Mouse (Mus musculus) ES-Bruce4 (cell line): Measurements from ENCODE around the gene Mrps2. TPM values are rescaled to one million over a fixed set of nuclear protein-coding genes. Genes with fewer than 3 reads are reported as not detected.
"Not testable (repeated sequence)": the region's sequence is repeated elsewhere in the genome, so short reads cannot be mapped to it uniquely, and the experiment has no call there.

Experiments
- H3K27ac ChIP-seq: 2 replicates; pipeline ENCODE4 v1.5.1; 2012; ENCODE audit warnings: low read length, inconsistent platforms; ENCODE audit not compliant: insufficient read depth
- H3K27me3 ChIP-seq: 2 replicates; pipeline ENCODE4 v1.6.1; 2012; ENCODE audit warnings: mild to moderate bottlenecking, low read length, inconsistent platforms; ENCODE audit not compliant: control insufficient read depth, poor library complexity, insufficient read depth, severe bottlenecking
- H3K36me3 ChIP-seq: 2 replicates; pipeline ENCODE4 v1.6.1; 2012; ENCODE audit warnings: inconsistent platforms, mild to moderate bottlenecking, low read length, moderate library complexity; ENCODE audit not compliant: control insufficient read depth, poor library complexity, insufficient read depth, severe bottlenecking
- H3K4me1 ChIP-seq: one replicate; pipeline ENCODE4 v1.8.1; 2011; ENCODE audit warnings: low read length; ENCODE audit not compliant: control insufficient read depth, insufficient read depth
- H3K4me3 ChIP-seq: 2 replicates; pipeline ENCODE4 v1.5.1; 2011; ENCODE audit warnings: low read depth, mild to moderate bottlenecking, low read length
- H3K9ac ChIP-seq: 2 replicates; pipeline ENCODE4 v1.6.1; 2012; ENCODE audit warnings: low read depth, mild to moderate bottlenecking, inconsistent platforms; ENCODE audit not compliant: poor library complexity, severe bottlenecking
- H3K9me3 ChIP-seq: replicated peaks from 2 replicates; pipeline ENCODE4 v1.6.1; 2012; ENCODE audit warnings: mild to moderate bottlenecking, low read length, inconsistent platforms; ENCODE audit not compliant: control insufficient read depth, poor library complexity, insufficient read depth, severe bottlenecking
- CTCF ChIP-seq: IDR thresholded peaks from one replicate; pipeline ENCODE4 v1.8.1; 2011; ENCODE audit warnings: low read depth, low read length
- EP300 ChIP-seq: IDR thresholded peaks from 2 replicates; pipeline ENCODE4 v1.6.1; 2011; ENCODE audit warnings: low read depth, low read length; ENCODE audit not compliant: insufficient read depth
- POLR2A ChIP-seq: IDR thresholded peaks from one replicate; pipeline ENCODE4 v1.8.1; 2011; ENCODE audit warnings: low read length; ENCODE audit not compliant: insufficient read depth
- polyA plus RNA-seq: library from polyadenylated mRNA; stranded (reverse); fragments of >200 nt; gene quantifications from 2 replicates; pipeline ENCODE4 v1.2.4, GENCODE M21; 2011; ENCODE audit warnings: low read depth; ENCODE audit not compliant: missing spikeins, insufficient read depth, insufficient read length

Mrps2 gene
- polyA plus RNA-seq, 1 experiment, result 68.4 TPM

- H3K9ac ChIP-seq, result peak within 1 kb of the TSS; percentile 47
- H3K4me3 ChIP-seq, result peak within 1 kb of the TSS; percentile 76
- peak within 1 kb of the TSS; percentile 95 for H3K27ac ChIP-seq
- no peaks in the 10 kb centered on the region for H3K27me3 ChIP-seq
- H3K9me3 ChIP-seq, result no peaks in the 10 kb centered on the region
- H3K36me3 ChIP-seq, result peaks cover 18% of the 10 kb centered on the region
- peak; percentile 86 for TF ChIP-seq EP300
- no peak for TF ChIP-seq CTCF
- no peak for TF ChIP-seq POLR2A
- H3K4me1 ChIP-seq, result no peaks in the 10 kb centered on the region
Observed at GRCm38 (mm10) chr2:28465836-28466518, 1.9 kb upstream of the Mrps2 start, which contains the start of gene 1700007K13Rik. TSS of gene 1700007K13Rik (minus strand) at chr2:28466332.

GRCm38 (mm10) chr2:28468486-28469225 lies 790 bp downstream of the Mrps2 start:
- H3K27ac ChIP-seq, result no peak overlapping the region

GRCm38 (mm10) chr2:28469461-28469860 lies 1.6 kb downstream of the Mrps2 start:
- TF ChIP-seq EP300 (no peak), POLR2A (no peak), CTCF (no peak)
- Histone ChIP-seq H3K4me1 (no peaks in the 10 kb centered on the region), H3K9me3 (no peaks in the 10 kb centered on the region), H3K27me3 (no peaks in the 10 kb centered on the region), H3K27ac (no peak overlapping the region), H3K4me3 (no peak overlapping the region), H3K9ac (no peak overlapping the region), H3K36me3 (peaks cover 18% of the 10 kb centered on the region)

More at GRCm38 (mm10) chr2:28468486-28469225, 790 bp downstream of the Mrps2 start:
- H3K4me3 ChIP-seq, result peak overlapping the region; percentile 87
- H3K9ac ChIP-seq, result peak overlapping the region; percentile 91
- no peaks in the 10 kb centered on the region for H3K4me1 ChIP-seq
- no peaks in the 10 kb centered on the region for H3K27me3 ChIP-seq
- H3K9me3 ChIP-seq, result no peaks in the 10 kb centered on the region
- TF ChIP-seq POLR2A (no peak), EP300 (no peak), CTCF (no peak)
- H3K36me3 ChIP-seq, result peaks cover 18% of the 10 kb centered on the region

- no peak overlapping the region for H3K9ac ChIP-seq
- H3K27ac ChIP-seq, result no peak overlapping the region
- H3K4me1 ChIP-seq, result no peaks in the 10 kb centered on the region
- peaks cover 18% of the 10 kb centered on the region for H3K36me3 ChIP-seq
- TF ChIP-seq EP300 (no peak), CTCF (no peak), POLR2A (no peak)
- H3K9me3 ChIP-seq, result no peaks in the 10 kb centered on the region
- no peak overlapping the region for H3K4me3 ChIP-seq
- H3K27me3 ChIP-seq, result no peaks in the 10 kb centered on the region
Observed at GRCm38 (mm10) chr2:28470591-28470990, 2.7 kb downstream of the Mrps2 start.

GRCm38 (mm10) chr2:28472011-28472410 lies 4.1 kb downstream of the Mrps2 start:
- peaks cover 18% of the 10 kb centered on the region for H3K36me3 ChIP-seq
- H3K27me3 ChIP-seq, H3K9me3 ChIP-seq, H3K9ac ChIP-seq, H3K4me1 ChIP-seq, H3K4me3 ChIP-seq, H3K27ac ChIP-seq: not testable (repeated sequence)

GRCm38 (mm10) chr2:28477993-28478392 lies 10.1 kb downstream of the Mrps2 start:
- H3K27me3 ChIP-seq, H3K36me3 ChIP-seq: not testable (repeated sequence)

More at GRCm38 (mm10) chr2:28477993-28478392, 10.1 kb downstream of the Mrps2 start:
- H3K4me1 ChIP-seq, H3K27ac ChIP-seq, H3K4me3 ChIP-seq, H3K9me3 ChIP-seq, H3K9ac ChIP-seq: not testable (repeated sequence)
